Mouse (Mus musculus) kidney, adult 2 months (tissue): ENCODE measurements at regions not wholly inside any gene's neighbourhood (a gene's known extent, or its start where the extent isn't known, plus 50 kb on each side); places are given as distances from the start of the nearest gene placed in this dataset.

ENCODE experiments used
- CTCF ChIP-seq: fragments of 200-500 bp; conservative IDR thresholded peaks from 2 replicates; pipeline ENCODE4 v1.5.1; 2011; ENCODE audit warnings: low read depth, mild to moderate bottlenecking, control low read depth, low read length, moderate library complexity, mixed read lengths; ENCODE audit not compliant: insufficient read depth, insufficient read length
- POLR2A ChIP-seq: fragments of 200-500 bp; IDR thresholded peaks from one replicate; pipeline ENCODE4 v1.6.1; 2011; ENCODE audit warnings: low read depth, low read length, control low read depth

DNA sequence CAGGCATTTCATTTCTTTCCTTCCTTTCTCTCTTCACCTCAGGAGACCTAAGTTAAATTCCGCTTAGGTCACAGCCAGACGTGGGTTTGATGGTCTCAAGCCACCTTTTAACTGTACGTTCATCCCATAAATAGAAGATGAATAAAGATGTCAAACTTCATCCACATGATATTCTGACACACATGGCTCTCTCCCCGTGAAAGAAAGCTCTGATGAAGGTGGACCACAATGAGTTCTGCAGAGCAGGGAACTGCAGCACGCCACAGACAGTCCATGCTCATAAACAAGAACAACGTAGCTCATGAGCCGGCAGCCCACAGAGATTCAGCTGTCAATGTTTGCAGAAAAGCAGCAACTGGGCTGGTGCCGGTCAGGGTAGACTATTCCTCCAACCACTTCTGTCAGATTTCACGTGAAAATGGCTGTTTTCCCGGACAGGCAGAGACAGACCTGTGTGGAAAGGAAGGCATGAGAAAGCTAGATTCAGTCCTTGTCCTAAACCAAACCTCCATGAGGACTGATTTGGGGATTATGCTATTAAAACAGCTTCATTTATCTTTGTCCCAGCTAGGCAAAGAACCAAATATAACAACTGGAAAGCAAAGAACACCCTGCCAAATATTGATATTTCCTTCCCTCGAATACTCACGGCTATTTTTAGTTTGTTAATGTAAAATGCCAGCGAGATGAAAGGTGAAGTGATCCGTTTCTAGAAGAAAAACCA is 165.5 kb downstream of the Icos start:
- TF ChIP-seq CTCF (no peak), POLR2A (no peak)
